Mouse (Mus musculus) bone marrow macrophage, adult 2 months (primary cell): ENCODE data around the gene Deaf1. TPM values are rescaled to one million over a fixed set of nuclear protein-coding genes. Genes with fewer than 3 reads are reported as not detected.

Source experiments
- H3K27ac ChIP-seq: 2 replicates; pipeline ENCODE4 v1.5.1; 2012; ENCODE audit warnings: low read depth, low read length; ENCODE audit not compliant: insufficient read depth
- H3K4me1 ChIP-seq: 2 replicates; pipeline ENCODE4 v1.6.1; 2012; ENCODE audit warnings: low read length; ENCODE audit not compliant: control insufficient read depth, insufficient read depth
- H3K4me3 ChIP-seq: 2 replicates; pipeline ENCODE4 v1.5.1; 2012; ENCODE audit warnings: mild to moderate bottlenecking, low read length, moderate library complexity; ENCODE audit not compliant: insufficient read depth
- CTCF ChIP-seq: IDR thresholded peaks from 2 replicates; pipeline ENCODE4 v1.5.1; 2012; ENCODE audit warnings: low read depth, mild to moderate bottlenecking, low read length, moderate library complexity
- POLR2A ChIP-seq: IDR thresholded peaks from 2 replicates; pipeline ENCODE4 v1.6.1; 2012; ENCODE audit warnings: mild to moderate bottlenecking, low read depth, low read length, borderline replicate concordance
- polyA plus RNA-seq: library from polyadenylated mRNA; stranded (reverse); fragments of >200 nt; gene quantifications from 2 replicates; pipeline ENCODE4 v1.2.4, GENCODE M21; 2012; ENCODE audit not compliant: missing spikeins, insufficient read depth, insufficient read length

Deaf1 gene
- polyA plus RNA-seq, 1 experiment = 37.4 TPM

GRCm38 (mm10) chr7:141326546-141327446 is 694 bp downstream of the Deaf1 start:
- TF ChIP-seq CTCF (no peak), POLR2A (no peak)

GRCm38 (mm10) chr7:141324686-141325085 is 2.8 kb downstream of the Deaf1 start:
- Histone ChIP-seq H3K27ac (no peak overlapping the region), H3K4me3 (no peak overlapping the region), H3K4me1 (peaks cover 17% of the 10 kb centered on the region)
- TF ChIP-seq CTCF (no peak), POLR2A (no peak)

More at GRCm38 (mm10) chr7:141326546-141327446, 694 bp downstream of the Deaf1 start:
- Histone ChIP-seq H3K27ac (peak overlapping the region; percentile 91), H3K4me3 (peak overlapping the region; percentile 85), H3K4me1 (peaks cover 17% of the 10 kb centered on the region)

GRCm38 (mm10) chr7:141319446-141319845 is 8.0 kb downstream of the Deaf1 start:
- no peak overlapping the region for H3K27ac ChIP-seq
- peaks cover 7% of the 10 kb centered on the region for H3K4me1 ChIP-seq
- TF ChIP-seq CTCF = no peak
- no peak for TF ChIP-seq POLR2A
- H3K4me3 ChIP-seq = no peak overlapping the region

- no peak for TF ChIP-seq CTCF
- TF ChIP-seq POLR2A = no peak
- Histone ChIP-seq H3K4me1 (peaks cover 7% of the 10 kb centered on the region), H3K4me3 (no peak overlapping the region), H3K27ac (no peak overlapping the region)
Observed at GRCm38 (mm10) chr7:141317619-141318132, 9.8 kb downstream of the Deaf1 start.

GRCm38 (mm10) chr7:141315974-141316373 is 11.5 kb downstream of the Deaf1 start:
- H3K4me3 ChIP-seq = no peak overlapping the region
- no peak for TF ChIP-seq POLR2A
- TF ChIP-seq CTCF = no peak
- H3K4me1 ChIP-seq = peaks cover 7% of the 10 kb centered on the region
- no peak overlapping the region for H3K27ac ChIP-seq

- no peak for TF ChIP-seq POLR2A
- TF ChIP-seq CTCF = no peak
- no peak overlapping the region for H3K4me3 ChIP-seq
- H3K4me1 ChIP-seq = peaks cover 7% of the 10 kb centered on the region
- no peak overlapping the region for H3K27ac ChIP-seq
Observed at GRCm38 (mm10) chr7:141315076-141315475, 12.4 kb downstream of the Deaf1 start.

- Histone ChIP-seq H3K27ac (no peak overlapping the region), H3K4me1 (peaks cover 12% of the 10 kb centered on the region), H3K4me3 (no peak overlapping the region)
- TF ChIP-seq POLR2A = no peak
- TF ChIP-seq CTCF = no peak
Observed at GRCm38 (mm10) chr7:141314416-141314815, 13.1 kb downstream of the Deaf1 start.

GRCm38 (mm10) chr7:141304537-141304936 is 23.0 kb downstream of the Deaf1 start:
- Histone ChIP-seq H3K4me3 (no peak overlapping the region), H3K27ac (no peak overlapping the region), H3K4me1 (peaks cover 13% of the 10 kb centered on the region)
- TF ChIP-seq POLR2A (no peak), CTCF (no peak)

- H3K4me1 ChIP-seq = no peaks in the 10 kb centered on the region
- H3K27ac ChIP-seq = no peak overlapping the region
Observed at GRCm38 (mm10) chr7:141302702-141303268, 24.7 kb downstream of the Deaf1 start.

GRCm38 (mm10) chr7:141301386-141301785 is 26.1 kb downstream of the Deaf1 start:
- H3K4me1 ChIP-seq = no peaks in the 10 kb centered on the region
- H3K27ac ChIP-seq = no peak overlapping the region
- TF ChIP-seq CTCF (no peak), POLR2A (no peak)
- H3K4me3 ChIP-seq = no peak overlapping the region

More at GRCm38 (mm10) chr7:141302702-141303268, 24.7 kb downstream of the Deaf1 start:
- no peak overlapping the region for H3K4me3 ChIP-seq
- TF ChIP-seq CTCF = no peak
- no peak for TF ChIP-seq POLR2A
